Mouse (Mus musculus) gastrocnemius, postnatal 36 days (tissue): ENCODE results near the gene Scrn2. TPM values are rescaled to one million over a fixed set of nuclear protein-coding genes. Genes with fewer than 3 reads are reported as not detected.
A peak's percentile ranks its signal among the peaks of the same experiment; 100 is the strongest.

Source experiments
- DNase-seq, 2 experiments: peaks; one replicate each; pipeline ENCODE4 v3.0.0; 2022
- intact Hi-C: fragments of 180-260 bp; cut with DNase I; formaldehyde crosslinking; loops from one replicate; pipeline ENCODE4 v1.15.1; 2025
- total RNA-seq, 2 experiments: library from RNA; stranded (reverse); gene quantifications; 2 replicates each; pipeline ENCODE4 v1.2.3; 2021

The Scrn2 gene
- total RNA-seq, 2 experiments from 2014 or later, result 9.6 to 9.8 TPM

GRCm38 (mm10) chr11:97013121-97013670 is 16.5 kb upstream of the Scrn2 start, which contains the start of gene Sp6:
Gene Sp6 (plus strand): TSS chr11:97013394.
- DNase-seq, result no peak
- intact Hi-C loops, result no loop called here

GRCm38 (mm10) chr11:97017696-97018582 is 11.8 kb upstream of the Scrn2 start:
- intact Hi-C loops, result no loop called here
- no peak for DNase-seq

- DNase-seq, result no peak
- intact Hi-C loops, result no loop called here
Measured at GRCm38 (mm10) chr11:97018583-97019344, 11.0 kb upstream of the Scrn2 start.

- intact Hi-C loops, result no loop called here
- no peak for DNase-seq
Measured at GRCm38 (mm10) chr11:97019345-97019708, 10.4 kb upstream of the Scrn2 start.

- intact Hi-C loops, result no loop called here
- DNase-seq, result no peak
Measured at GRCm38 (mm10) chr11:97021121-97021765, 8.5 kb upstream of the Scrn2 start.

GRCm38 (mm10) chr11:97021873-97022484 is 7.8 kb upstream of the Scrn2 start:
- intact Hi-C loops, result loop anchor here (1.0 kb wide), 1 partner anchor 41 kb away; no protein-coding TSS in a partner anchor
- peak; percentile 66 to 67 for DNase-seq

GRCm38 (mm10) chr11:97024977-97025376 is 4.8 kb upstream of the Scrn2 start:
- intact Hi-C loops, result loop anchor here (2.0 kb wide), 1 partner anchor 106 kb away; no protein-coding TSS in a partner anchor
- no peak for DNase-seq

GRCm38 (mm10) chr11:97025721-97026344 is 3.9 kb upstream of the Scrn2 start:
- intact Hi-C loops, result loop anchor here (2.0 kb wide), 1 partner anchor 107 kb away; no protein-coding TSS in a partner anchor
- DNase-seq, result peak; percentile 75 to 77

- DNase-seq, result no peak
- intact Hi-C loops, result no loop called here
Measured at GRCm38 (mm10) chr11:97030426-97030825, 688 bp downstream of the Scrn2 start.

GRCm38 (mm10) chr11:97031977-97032376 is 2.2 kb downstream of the Scrn2 start:
- DNase-seq, result no peak
- intact Hi-C loops, result no loop called here

- intact Hi-C loops, result no loop called here
- no peak for DNase-seq
Measured at GRCm38 (mm10) chr11:97032499-97032898, 2.8 kb downstream of the Scrn2 start.

GRCm38 (mm10) chr11:97033781-97034180 is 4.0 kb downstream of the Scrn2 start:
- intact Hi-C loops, result no loop called here

GRCm38 (mm10) chr11:97036141-97036540 is 6.4 kb downstream of the Scrn2 start:
- intact Hi-C loops, result no loop called here
- DNase-seq, result no peak

More at GRCm38 (mm10) chr11:97033781-97034180, 4.0 kb downstream of the Scrn2 start:
- DNase-seq, result no peak

- no peak for DNase-seq
- intact Hi-C loops, result no loop called here
Measured at GRCm38 (mm10) chr11:97038881-97039280, 9.1 kb downstream of the Scrn2 start.

- intact Hi-C loops, result no loop called here
- no peak for DNase-seq
Measured at GRCm38 (mm10) chr11:97040301-97041021, 10.7 kb downstream of the Scrn2 start.

- intact Hi-C loops, result no loop called here
Measured at GRCm38 (mm10) chr11:97041022-97041899, 11.5 kb downstream of the Scrn2 start, which contains the start of the genes Lrrc46 and Mrpl10. Gene Lrrc46 (minus strand): TSS chr11:97041407. Gene Mrpl10 (plus strand): TSS chr11:97041560.

GRCm38 (mm10) chr11:97044902-97045301 is 15.2 kb downstream of the Scrn2 start:
- DNase-seq, result no peak
- intact Hi-C loops, result no loop called here

More at GRCm38 (mm10) chr11:97041022-97041899, 11.5 kb downstream of the Scrn2 start, which contains the start of the genes Lrrc46 and Mrpl10:
- peak; percentile 75 to 87 for DNase-seq

GRCm38 (mm10) chr11:97045861-97046260 is 16.1 kb downstream of the Scrn2 start:
- intact Hi-C loops, result no loop called here
- DNase-seq, result no peak
